In genomic region chr5:108368446-108368845, GRCm38 (mm10) we compare ENCODE assay signal across 7 mouse cellular contexts. TPM values are rescaled to one million over a fixed set of nuclear protein-coding genes. Genes with fewer than 3 reads are reported as not detected.
A peak's percentile ranks its signal among the peaks of the same experiment; 100 is the strongest.
DNase-seq lines count a peak whose midpoint lies in the region; ATAC-seq and TF ChIP-seq lines count a peak whose summit lies in the region.

No protein-coding gene starts in this region.

- H3K36me3 ChIP-seq in lung, postnatal 0 days (ENCODE audit: insufficient read depth, low read length) = no peaks in the 10 kb centered on the region
- no peaks in the 10 kb centered on the region for H3K36me3 ChIP-seq in forebrain, embryonic 13.5 days (ENCODE audit: poor library complexity, severe bottlenecking)
- no peaks in the 10 kb centered on the region for H3K36me3 ChIP-seq in limb, embryonic 12.5 days
- H3K36me3 ChIP-seq in stomach, embryonic 14.5 days (ENCODE audit: control insufficient read depth, insufficient read depth, low read length) = no peaks in the 10 kb centered on the region

- no peak for TF ChIP-seq CTCF in lung, postnatal 0 days (IDR thresholded peaks at IDR 0.05)

- peak overlapping the region; percentile 45 for H3K4me3 ChIP-seq in lung, postnatal 0 days (ENCODE audit: low read depth, low read length)
- H3K4me3 ChIP-seq in forebrain, embryonic 13.5 days = peak overlapping the region; percentile 58
- peak overlapping the region; percentile 55 for H3K4me3 ChIP-seq in limb, embryonic 12.5 days (replicated peaks)
- H3K4me3 ChIP-seq in stomach, embryonic 14.5 days (ENCODE audit: low read depth, low read length) = peak overlapping the region; percentile 35

- no peaks in the 10 kb centered on the region for H3K9me3 ChIP-seq in lung, postnatal 0 days (ENCODE audit: low read length)
- H3K9me3 ChIP-seq in forebrain, embryonic 13.5 days (replicated peaks) = no peaks in the 10 kb centered on the region
- H3K9me3 ChIP-seq in limb, embryonic 12.5 days = no peaks in the 10 kb centered on the region
- H3K9me3 ChIP-seq in stomach, embryonic 14.5 days (ENCODE audit: control insufficient read depth, low read depth, low read length) = no peaks in the 10 kb centered on the region

- H3K4me1 ChIP-seq in lung, postnatal 0 days (ENCODE audit: insufficient read depth, low read depth, low read length) = peaks cover 14% of the 10 kb centered on the region; the same call in 1 of the 2 replicates
- H3K4me1 ChIP-seq in forebrain, embryonic 13.5 days = peaks cover 30% of the 10 kb centered on the region
- H3K4me1 ChIP-seq in limb, embryonic 12.5 days (replicated peaks) = peaks cover 29% of the 10 kb centered on the region
- H3K4me1 ChIP-seq in stomach, embryonic 14.5 days (ENCODE audit: control insufficient read depth, insufficient read depth, low read length) = peaks cover 17% of the 10 kb centered on the region; the same call in 1 of the 2 replicates

- H3K27ac ChIP-seq in lung, postnatal 0 days (ENCODE audit: low read length) = no peak overlapping the region
- no peak overlapping the region for H3K27ac ChIP-seq in forebrain, embryonic 13.5 days
- no peak overlapping the region for H3K27ac ChIP-seq in limb, embryonic 12.5 days
- no peak overlapping the region for H3K27ac ChIP-seq in stomach, embryonic 14.5 days (ENCODE audit: low read length)

- DNase-seq in lung, postnatal 0 days (ENCODE audit: low spot score) = no peak
- DNase-seq in lung, postnatal 4 days = no peak
- DNase-seq in adrenal gland, postnatal 10 days = no peak

- H3K27me3 ChIP-seq in lung, postnatal 0 days (replicated peaks; ENCODE audit: insufficient read depth, low read length) = peaks cover 66% of the 10 kb centered on the region
- peaks cover 93% of the 10 kb centered on the region for H3K27me3 ChIP-seq in forebrain, embryonic 13.5 days
- H3K27me3 ChIP-seq in limb, embryonic 12.5 days = peaks cover 97% of the 10 kb centered on the region
- H3K27me3 ChIP-seq in stomach, embryonic 14.5 days (ENCODE audit: control insufficient read depth, insufficient read depth, low read length) = peaks cover 67% of the 10 kb centered on the region

- TF ChIP-seq EP300 in lung, postnatal 0 days (IDR thresholded peaks at IDR 0.05) = no peak

- H3K9ac ChIP-seq in lung, postnatal 0 days (replicated peaks; ENCODE audit: low read depth) = no peak overlapping the region
- H3K9ac ChIP-seq in forebrain, embryonic 13.5 days = 0 out of 2 replicates have a peak overlapping the region, but pooled peaks have one; percentile 27
- peak overlapping the region; percentile 54; the same call in 1 of the 2 replicates for H3K9ac ChIP-seq in limb, embryonic 12.5 days (replicated peaks)
- no peak overlapping the region for H3K9ac ChIP-seq in stomach, embryonic 14.5 days (replicated peaks; ENCODE audit: low read depth, low read length)

- WGBS in lung, postnatal 0 days = 7% methylated on average over 6 of the region's 6 CpGs
- 5% methylated on average over 6 of the region's 6 CpGs for WGBS in forebrain, embryonic 13.5 days
- WGBS in limb, embryonic 12.5 days = 3% methylated on average over 6 of the region's 6 CpGs
- WGBS in stomach, embryonic 14.5 days = 8% methylated on average over 6 of the region's 6 CpGs

- ATAC-seq in lung, postnatal 0 days = no peak
- ATAC-seq in forebrain, embryonic 13.5 days = 0 out of 2 replicates have a peak, but pooled peaks have one; percentile 3
- no peak for ATAC-seq in limb, embryonic 12.5 days (ENCODE audit: insufficient number of reproducible peaks, insufficient read depth, low FRiP score, low TSS enrichment, low read depth)
- no peak for ATAC-seq in stomach, embryonic 14.5 days (ENCODE audit: insufficient number of reproducible peaks, insufficient read depth, low FRiP score, low read depth)
- ATAC-seq in monocyte, adult 5-6 weeks (replicated peaks; ENCODE audit: insufficient number of reproducible peaks, low FRiP score, low TSS enrichment, poor library complexity, severe bottlenecking) = no peak

- H3K4me2 ChIP-seq in lung, postnatal 0 days (replicated peaks; ENCODE audit: low read depth, low read length) = peak overlapping the region; percentile 61
- H3K4me2 ChIP-seq in forebrain, embryonic 13.5 days = peak overlapping the region; percentile 87
- H3K4me2 ChIP-seq in limb, embryonic 12.5 days = peak overlapping the region; percentile 50
- H3K4me2 ChIP-seq in stomach, embryonic 14.5 days (replicated peaks; ENCODE audit: low read depth, low read length) = peak overlapping the region; percentile 59; the same call in 1 of the 2 replicates

RNA-seq across cellular contexts. Expression of gene Gm42517, which starts 0.7 kb away (rescaled TPM):
- 0.06 and 0.07 TPM in 2 replicates for polyA plus RNA-seq in lung, postnatal 0 days (2015; fragmentation: Nextera tagmentation; extraction: Ambion mirVana)
- polyA plus RNA-seq in forebrain, embryonic 13.5 days (2015; fragmentation: Nextera tagmentation; extraction: Ambion mirVana) = 0.28 and 0.31 TPM in 2 replicates
- not detected in 2 replicates for polyA plus RNA-seq in limb, embryonic 12.5 days (2016; fragmentation: Nextera tagmentation; extraction: Ambion mirVana)
- not detected in 2 replicates for polyA plus RNA-seq in stomach, embryonic 14.5 days (2014; fragmentation: Nextera tagmentation; extraction: Ambion mirVana)
- not detected in 3 replicates for total RNA-seq in monocyte, adult 5-6 weeks (2017)
- total RNA-seq in adrenal gland, postnatal 10 days (2021) = under 1 TPM; 0.45 to 0.82 TPM

RNA-seq across cellular contexts. Expression of gene Pde6b, which starts 19.7 kb away (rescaled TPM):
- 0.06 TPM in 1 of 2 replicates, not detected in the other for polyA plus RNA-seq in lung, postnatal 0 days (2015; fragmentation: Nextera tagmentation; extraction: Ambion mirVana)
- polyA plus RNA-seq in forebrain, embryonic 13.5 days (2015; fragmentation: Nextera tagmentation; extraction: Ambion mirVana) = 0.32 and 0.38 TPM in 2 replicates
- polyA plus RNA-seq in limb, embryonic 12.5 days (2016; fragmentation: Nextera tagmentation; extraction: Ambion mirVana) = 0.34 and 0.36 TPM in 2 replicates
- 0.62 TPM in 1 of 2 replicates, not detected in the other for polyA plus RNA-seq in stomach, embryonic 14.5 days (2014; fragmentation: Nextera tagmentation; extraction: Ambion mirVana)
- 1.3 TPM in 1 of 3 replicates, not detected in the others for total RNA-seq in monocyte, adult 5-6 weeks (2017)
- not detected for total RNA-seq in adrenal gland, postnatal 10 days (2021)

RNA-seq across cellular contexts. Expression of gene Pigg, which starts 56.0 kb away (rescaled TPM):
- polyA plus RNA-seq in lung, postnatal 0 days (2015; fragmentation: Nextera tagmentation; extraction: Ambion mirVana) = 4.6 and 6.4 TPM in 2 replicates
- polyA plus RNA-seq in forebrain, embryonic 13.5 days (2015; fragmentation: Nextera tagmentation; extraction: Ambion mirVana) = 6.0 and 6.7 TPM in 2 replicates
- polyA plus RNA-seq in limb, embryonic 12.5 days (2016; fragmentation: Nextera tagmentation; extraction: Ambion mirVana) = 6.3 and 6.4 TPM in 2 replicates
- 3.1 and 3.8 TPM in 2 replicates for polyA plus RNA-seq in stomach, embryonic 14.5 days (2014; fragmentation: Nextera tagmentation; extraction: Ambion mirVana)
- total RNA-seq in monocyte, adult 5-6 weeks (2017) = 3.9 to 6.4 TPM (median 5.5 TPM) in 3 replicates
- total RNA-seq in adrenal gland, postnatal 10 days (2021) = 1 to 10 TPM; 7.8 to 9.5 TPM

Comparison
In these comparisons a context has a peak if more than half of its experiments do, and no peak if none do; other contexts are left out.
1. H3K9ac ChIP-seq: peak in forebrain, embryonic 13.5 days (single experiment) and limb, embryonic 12.5 days (single experiment); none in lung, postnatal 0 days (single experiment) and stomach, embryonic 14.5 days (single experiment).
2. Peak in every context shown above with its lines, with median percentiles within 50 percentile points of each other: H3K4me2 ChIP-seq and H3K4me3 ChIP-seq.